Mouse (Mus musculus) limb, embryonic 12.5 days (tissue): ENCODE results near the gene Polr2a. TPM values are rescaled to one million over a fixed set of nuclear protein-coding genes. Genes with fewer than 3 reads are reported as not detected.

Experiments used
- ATAC-seq: fragments of 200-750 bp; cut with Nextera tagmentation; 2 replicates; pipeline ENCODE4 v1.8.0; 2017; ENCODE audit warnings: low read depth, moderate TSS enrichment; ENCODE audit not compliant: insufficient number of reproducible peaks, insufficient read depth, low FRiP score, low TSS enrichment
- H3K27ac ChIP-seq: fragments of 300-500 bp; sonication (generic); 2 replicates; pipeline ENCODE4 v1.5.1; 2016; ENCODE audit warnings: mild to moderate bottlenecking, moderate library complexity
- H3K27me3 ChIP-seq: fragments of 300-500 bp; sonication (generic); 2 replicates; pipeline ENCODE4 v1.6.1; 2016; ENCODE audit warnings: mild to moderate bottlenecking, moderate library complexity
- H3K36me3 ChIP-seq: fragments of 300-500 bp; sonication (generic); 2 replicates; pipeline ENCODE4 v1.6.1; 2016; ENCODE audit warnings: mild to moderate bottlenecking, moderate library complexity
- H3K4me1 ChIP-seq: fragments of 300-500 bp; sonication (generic); replicated peaks from 2 replicates; pipeline ENCODE4 v1.6.1; 2016
- H3K4me2 ChIP-seq: fragments of 300-500 bp; sonication (generic); 2 replicates; pipeline ENCODE4 v1.6.1; 2016; ENCODE audit warnings: mild to moderate bottlenecking, moderate library complexity
- H3K4me3 ChIP-seq: fragments of 300-500 bp; sonication (generic); replicated peaks from 2 replicates; pipeline ENCODE4 v1.5.1; 2016; ENCODE audit warnings: mild to moderate bottlenecking
- H3K9ac ChIP-seq: fragments of 300-500 bp; sonication (generic); replicated peaks from 2 replicates; pipeline ENCODE4 v1.6.1; 2016; ENCODE audit warnings: mild to moderate bottlenecking, moderate library complexity
- H3K9me3 ChIP-seq: fragments of 300-500 bp; sonication (generic); 2 replicates; pipeline ENCODE4 v1.6.1; 2016; ENCODE audit warnings: mild to moderate bottlenecking, moderate library complexity
- WGBS: fragments of 180-500 bp; shearing (Covaris S2); methylation state at CpG from one replicate; pipeline ENCODE4 v1.1.7; 2016; 5-methylcytosine and 5-hydroxymethylcytosine counted together
- polyA plus RNA-seq: library from polyadenylated mRNA; unstranded; fragments of >200 nt; fragmentation: Nextera tagmentation; extraction: Ambion mirVana; gene quantifications from 2 replicates; pipeline ENCODE4 v1.2.1, GENCODE M21; 2016

Polr2a gene
- polyA plus RNA-seq, 1 experiment from 2014 or later = 27.2 TPM

- Histone ChIP-seq H3K4me1 (peaks cover 64% of the 10 kb centered on the region), H3K4me3 (peak overlapping the region; percentile 57), H3K9ac (peak overlapping the region; percentile 68; the same call in 1 of the 2 replicates), H3K27ac (0 out of 2 replicates have a peak overlapping the region, but pooled peaks have one; percentile 47), H3K27me3 (peaks cover 96% of the 10 kb centered on the region), H3K36me3 (no peaks in the 10 kb centered on the region), H3K9me3 (no peaks in the 10 kb centered on the region), H3K4me2 (peak overlapping the region; percentile 92)
- peak; percentile 3; the same call in 1 of the 2 replicates for ATAC-seq
- WGBS = 2% methylated on average over 11 of the region's 11 CpGs
Observed at GRCm38 (mm10) chr11:69800138-69800391, 41.6 kb upstream of the Polr2a start.

GRCm38 (mm10) chr11:69799394-69800137, 41.1 kb upstream of the Polr2a start:
- peak overlapping the region; percentile 57 for H3K4me3 ChIP-seq
- peaks cover 94% of the 10 kb centered on the region for H3K27me3 ChIP-seq
- 24% methylated on average over 12 of the region's 12 CpGs for WGBS
- peak overlapping the region; percentile 68; the same call in 1 of the 2 replicates for H3K9ac ChIP-seq
- H3K27ac ChIP-seq = 0 out of 2 replicates have a peak overlapping the region, but pooled peaks have one; percentile 47
- no peaks in the 10 kb centered on the region for H3K9me3 ChIP-seq
- no peaks in the 10 kb centered on the region for H3K36me3 ChIP-seq
- ATAC-seq = no peak
- H3K4me1 ChIP-seq = peaks cover 59% of the 10 kb centered on the region
- H3K4me2 ChIP-seq = peak overlapping the region; percentile 92

- H3K36me3 ChIP-seq = no peaks in the 10 kb centered on the region
- H3K9ac ChIP-seq = no peak overlapping the region
- peaks cover 90% of the 10 kb centered on the region for H3K27me3 ChIP-seq
- no peak overlapping the region for H3K27ac ChIP-seq
- H3K4me2 ChIP-seq = no peak overlapping the region
- peaks cover 42% of the 10 kb centered on the region for H3K4me1 ChIP-seq
- no peaks in the 10 kb centered on the region for H3K9me3 ChIP-seq
- WGBS = 75% methylated on average over 7 of the region's 7 CpGs
- H3K4me3 ChIP-seq = no peak overlapping the region
- ATAC-seq = no peak
Observed at GRCm38 (mm10) chr11:69797924-69798323, 39.5 kb upstream of the Polr2a start.

- Histone ChIP-seq H3K27ac (no peak overlapping the region), H3K4me2 (peak overlapping the region; percentile 80), H3K4me3 (peak overlapping the region; percentile 49), H3K9me3 (no peaks in the 10 kb centered on the region), H3K4me1 (peaks cover 23% of the 10 kb centered on the region), H3K36me3 (no peaks in the 10 kb centered on the region), H3K9ac (peak overlapping the region; percentile 37; the same call in 1 of the 2 replicates), H3K27me3 (peaks cover 74% of the 10 kb centered on the region)
- WGBS = 3% methylated on average over 13 of the region's 13 CpGs
- no peak for ATAC-seq
Observed at GRCm38 (mm10) chr11:69795983-69796435, 37.6 kb upstream of the Polr2a start.

DNA sequence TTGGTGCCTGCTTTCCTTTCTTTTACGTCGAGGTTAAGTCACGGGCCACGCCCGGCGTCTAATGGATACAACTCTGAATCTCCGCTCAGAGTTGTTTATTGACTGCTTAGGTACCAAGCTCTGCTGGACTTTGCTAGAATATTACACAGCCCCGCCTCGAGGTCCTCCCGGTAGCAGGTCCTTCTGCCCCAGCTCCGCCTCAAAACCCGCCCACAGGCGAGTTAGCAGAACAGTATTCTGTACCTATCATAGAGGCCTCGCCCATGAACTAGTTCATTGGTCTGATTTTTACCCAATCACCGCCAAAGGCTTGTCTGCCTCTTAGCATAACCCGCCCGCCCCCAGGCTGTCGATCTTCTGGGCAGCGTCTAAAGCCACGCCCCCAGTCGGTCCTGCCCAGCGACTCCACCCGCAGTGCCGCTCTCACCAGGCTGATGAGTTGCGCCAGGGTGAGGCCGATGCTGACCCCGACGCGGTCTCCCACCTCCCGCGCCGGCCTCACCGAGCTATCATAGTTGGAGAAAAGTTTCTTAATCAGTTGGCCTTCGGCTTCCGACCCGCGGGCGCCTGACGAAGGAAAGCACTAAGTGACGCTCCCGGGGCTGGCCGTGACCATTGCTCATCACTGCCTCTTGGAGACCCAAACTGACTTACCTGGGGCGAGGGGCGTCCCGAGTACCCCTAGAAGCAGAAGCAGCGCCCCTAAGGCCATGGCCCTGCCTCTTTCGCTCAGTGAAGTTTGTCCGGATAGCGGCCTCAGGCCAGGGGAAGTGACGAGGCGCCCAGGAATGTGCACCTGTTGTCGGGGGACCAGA, 36.9 kb upstream of the Polr2a start, which contains the start of gene Chrnb1:
Gene Chrnb1 (minus strand): TSS at position 776 of the 815 bp plus-strand sequence.
- WGBS = 2% methylated on average over 52 of the region's 52 CpGs
- Histone ChIP-seq H3K27ac (peak within 1 kb of the TSS; percentile 70; the same call in 1 of the 2 replicates), H3K4me3 (peak within 1 kb of the TSS; percentile 49)

DNA sequence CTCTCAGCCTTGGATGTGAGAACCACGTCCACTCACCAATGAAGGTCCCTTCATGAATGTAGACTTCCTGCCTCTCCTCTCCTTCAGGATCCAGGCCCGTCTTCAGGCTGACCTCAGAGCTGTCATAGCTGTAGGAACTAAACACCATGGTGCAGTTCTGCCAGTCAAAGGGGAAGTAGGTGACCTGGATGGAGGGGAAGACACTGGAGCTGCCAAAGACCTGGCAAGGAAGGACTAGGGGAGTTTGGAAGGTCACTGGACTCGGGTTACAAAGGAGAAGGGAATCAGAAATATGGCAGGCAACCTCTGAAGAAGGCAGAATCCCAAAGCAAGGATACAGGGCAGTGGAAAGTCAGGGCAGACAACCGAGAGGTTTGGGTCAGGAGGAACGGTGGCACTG, 35.0 kb upstream of the Polr2a start:
- Histone ChIP-seq H3K9me3 (no peaks in the 10 kb centered on the region), H3K27ac (no peak overlapping the region), H3K4me2 (no peak overlapping the region), H3K27me3 (peaks cover 48% of the 10 kb centered on the region), H3K9ac (no peak overlapping the region), H3K4me3 (no peak overlapping the region), H3K4me1 (peaks cover 7% of the 10 kb centered on the region), H3K36me3 (no peaks in the 10 kb centered on the region)
- ATAC-seq = no peak
- 63% methylated on average over 5 of the region's 5 CpGs for WGBS

More for the DNA sequence above, 36.9 kb upstream of the Polr2a start, which contains the start of gene Chrnb1:
- peak; percentile 93 for ATAC-seq
- peaks cover 68% of the 10 kb centered on the region for H3K27me3 ChIP-seq
- H3K36me3 ChIP-seq = no peaks in the 10 kb centered on the region
- peak within 1 kb of the TSS; percentile 37 for H3K9ac ChIP-seq
- peaks cover 19% of the 10 kb centered on the region for H3K4me1 ChIP-seq
- H3K9me3 ChIP-seq = no peaks in the 10 kb centered on the region
- peak within 1 kb of the TSS; percentile 80 for H3K4me2 ChIP-seq

- no peaks in the 10 kb centered on the region for H3K9me3 ChIP-seq
- H3K9ac ChIP-seq = no peak overlapping the region
- ATAC-seq = no peak
- H3K4me1 ChIP-seq = peaks cover 7% of the 10 kb centered on the region
- H3K27ac ChIP-seq = no peak overlapping the region
- 69% methylated on average over 5 of the region's 5 CpGs for WGBS
- H3K4me3 ChIP-seq = no peak overlapping the region
- H3K36me3 ChIP-seq = no peaks in the 10 kb centered on the region
- H3K27me3 ChIP-seq = peaks cover 29% of the 10 kb centered on the region
- no peak overlapping the region for H3K4me2 ChIP-seq
Observed at GRCm38 (mm10) chr11:69791420-69791819, 33.0 kb upstream of the Polr2a start.

GRCm38 (mm10) chr11:69789431-69789830, 31.0 kb upstream of the Polr2a start:
- Histone ChIP-seq H3K4me3 (no peak overlapping the region), H3K9me3 (no peaks in the 10 kb centered on the region), H3K4me1 (no peaks in the 10 kb centered on the region), H3K36me3 (no peaks in the 10 kb centered on the region), H3K27me3 (peaks cover 17% of the 10 kb centered on the region), H3K4me2 (no peak overlapping the region), H3K27ac (no peak overlapping the region), H3K9ac (no peak overlapping the region)
- 64% methylated on average over 5 of the region's 5 CpGs for WGBS
- ATAC-seq = no peak

DNA sequence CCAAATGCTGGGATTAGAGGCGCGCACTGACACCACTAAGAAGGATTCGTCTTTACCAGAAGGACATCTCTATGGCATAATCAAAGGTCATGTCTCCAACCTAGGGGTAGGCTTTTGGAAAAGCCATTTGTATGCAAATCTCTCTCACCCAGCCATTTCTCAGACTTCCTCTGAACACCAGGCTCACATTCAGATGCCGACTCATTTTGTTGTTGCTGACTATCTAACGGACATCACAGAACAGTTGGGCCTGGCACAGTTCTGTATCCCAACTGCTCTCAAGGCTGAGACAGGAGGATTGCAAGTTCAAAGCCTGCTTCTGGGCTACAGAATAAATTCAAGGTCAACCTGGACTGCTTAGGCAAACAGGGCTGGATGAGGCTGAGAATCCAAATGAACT, 28.9 kb upstream of the Polr2a start:
- Histone ChIP-seq H3K9me3 (no peaks in the 10 kb centered on the region), H3K27me3 (peaks cover 2% of the 10 kb centered on the region; the same call in 1 of the 2 replicates), H3K9ac (no peak overlapping the region), H3K4me2 (no peak overlapping the region), H3K4me1 (no peaks in the 10 kb centered on the region), H3K27ac (no peak overlapping the region), H3K4me3 (no peak overlapping the region), H3K36me3 (no peaks in the 10 kb centered on the region)
- no peak for ATAC-seq
- 91% methylated on average over 5 of the region's 5 CpGs for WGBS

GRCm38 (mm10) chr11:69784793-69785272, 26.4 kb upstream of the Polr2a start:
- WGBS = 38% methylated on average over 15 of the region's 15 CpGs
- peak overlapping the region; percentile 35 for H3K4me2 ChIP-seq

DNA sequence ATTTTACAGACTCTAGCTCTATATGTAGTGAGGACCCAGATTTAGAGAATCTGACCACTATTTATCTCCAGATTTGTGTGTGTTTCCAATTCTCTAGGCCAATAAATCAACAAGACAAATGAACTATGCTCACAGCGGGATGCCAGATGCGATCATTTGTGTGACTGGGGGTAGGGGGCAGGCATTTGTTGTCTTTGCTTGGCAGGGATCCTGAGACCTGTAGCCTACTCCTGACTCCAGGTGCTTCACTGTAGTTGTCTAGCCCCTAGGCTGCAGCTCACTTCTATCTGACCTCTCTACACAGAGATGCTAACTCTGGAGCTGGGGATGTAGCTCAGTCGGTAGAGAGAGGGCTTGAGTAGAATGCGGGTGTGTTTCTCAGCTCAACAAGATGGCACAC, 23.4 kb upstream of the Polr2a start:
- no peak for ATAC-seq
- no peak overlapping the region for H3K27ac ChIP-seq
- WGBS = 28% methylated on average over 4 of the region's 4 CpGs

More at GRCm38 (mm10) chr11:69784793-69785272, 26.4 kb upstream of the Polr2a start:
- Histone ChIP-seq H3K4me3 (no peak overlapping the region), H3K9me3 (no peaks in the 10 kb centered on the region), H3K9ac (no peak overlapping the region), H3K4me1 (no peaks in the 10 kb centered on the region), H3K27me3 (peaks cover 15% of the 10 kb centered on the region), H3K27ac (no peak overlapping the region), H3K36me3 (no peaks in the 10 kb centered on the region)
- no peak for ATAC-seq

More for the DNA sequence above, 23.4 kb upstream of the Polr2a start:
- Histone ChIP-seq H3K4me1 (0 out of 2 replicates have a peak, but pooled peaks cover 9% of the 10 kb centered on the region), H3K4me3 (no peak overlapping the region), H3K36me3 (peaks cover 17% of the 10 kb centered on the region; the same call in 1 of the 2 replicates), H3K4me2 (no peak overlapping the region), H3K27me3 (peaks cover 41% of the 10 kb centered on the region), H3K9me3 (no peaks in the 10 kb centered on the region), H3K9ac (no peak overlapping the region)
